Mouse (Mus musculus) urinary bladder, postnatal 25 days (tissue): Measurements from ENCODE around the gene Gbx2.
A peak's percentile ranks its signal among the peaks of the same experiment; 100 is the strongest.

ENCODE experiments used
- DNase-seq: peaks from one replicate; pipeline ENCODE4 v3.0.0; 2022; ENCODE audit warnings: low spot score

Gene Gbx2

GRCm38 (mm10) chr1:89931120-89931519 lies at the start of gene Gbx2:
Gene Gbx2, minus strand, starts transcription at chr1:89931179.
- no peak for DNase-seq

DNA sequence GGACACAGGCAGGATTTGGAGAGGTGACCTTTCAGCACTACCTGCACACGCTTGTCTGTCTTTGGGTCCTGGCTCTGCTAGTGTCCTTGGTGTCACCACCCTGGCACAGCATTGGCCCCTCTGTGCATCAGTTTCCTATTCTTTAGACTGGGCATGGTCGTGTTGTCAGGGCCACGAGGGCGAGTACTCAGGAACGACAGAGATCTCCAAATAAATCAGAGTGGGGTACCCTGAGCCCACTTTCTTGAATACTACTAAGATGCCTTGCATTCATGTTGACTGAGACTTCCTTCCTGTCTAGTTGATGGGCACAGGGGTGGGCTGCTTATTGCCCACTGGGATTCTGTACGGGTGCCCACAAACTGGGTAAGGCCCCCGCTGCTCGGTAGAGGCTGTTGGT lies 46.3 kb upstream of the Gbx2 start:
- DNase-seq = no peak

DNA sequence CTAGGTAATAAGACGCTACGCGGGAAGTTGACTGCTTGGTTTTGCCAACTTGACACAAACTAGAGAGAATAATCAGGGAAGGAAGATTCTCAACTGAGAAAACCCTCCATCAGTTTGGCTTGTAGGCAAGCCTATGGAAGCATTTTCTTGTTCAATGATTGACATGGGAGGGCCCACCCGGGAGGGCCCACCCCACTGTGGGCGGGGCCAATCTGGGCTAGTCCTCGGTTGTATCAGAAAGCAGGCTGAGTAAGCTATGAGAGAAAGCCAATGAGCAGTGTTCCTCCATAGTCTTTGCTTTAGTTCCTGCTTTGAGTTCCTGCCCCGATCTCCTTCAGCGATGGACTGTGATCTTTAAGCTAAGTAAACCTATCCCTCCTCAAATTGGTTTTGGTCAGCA lies 45.4 kb upstream of the Gbx2 start:
- no peak for DNase-seq

GRCm38 (mm10) chr1:89974541-89974940 lies 43.6 kb upstream of the Gbx2 start:
- no peak for DNase-seq

GRCm38 (mm10) chr1:89971848-89972247 lies 40.9 kb upstream of the Gbx2 start:
- DNase-seq = no peak

- DNase-seq = no peak
Observed at GRCm38 (mm10) chr1:89969714-89970110, 38.7 kb upstream of the Gbx2 start.

DNA sequence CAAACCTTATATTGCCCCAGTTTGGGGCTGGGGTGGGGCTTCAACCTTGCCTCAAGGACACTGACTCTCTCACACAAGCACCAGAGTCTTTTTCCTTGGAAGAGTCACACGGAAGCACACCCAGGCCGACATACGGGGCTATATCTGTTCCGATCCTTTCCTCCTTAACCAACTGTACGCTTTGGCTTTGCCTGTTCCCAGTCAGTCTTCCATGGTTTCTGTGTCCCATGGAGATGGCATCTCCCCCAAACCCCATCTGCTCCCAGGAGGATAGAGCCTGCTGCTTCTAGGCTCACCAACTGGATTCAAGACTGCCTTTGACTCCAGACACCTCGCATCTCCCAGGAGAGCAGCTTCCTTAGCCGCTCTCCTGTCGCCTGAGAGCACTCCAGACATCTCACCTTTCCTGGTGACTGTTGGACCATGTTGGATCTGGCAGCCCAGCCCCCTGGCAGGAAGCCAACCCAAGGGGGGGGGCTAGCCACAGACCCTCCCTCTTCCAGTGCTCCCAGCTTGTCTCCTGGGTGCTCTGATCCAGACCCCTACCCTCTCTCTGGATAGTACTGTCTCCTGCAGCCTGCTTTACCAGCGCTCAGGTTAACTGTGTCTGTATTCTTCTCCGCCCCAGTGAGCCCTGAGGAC lies 38.2 kb upstream of the Gbx2 start:
- no peak for DNase-seq

- DNase-seq = peak; percentile 10
Observed at GRCm38 (mm10) chr1:89968111-89968851, 37.3 kb upstream of the Gbx2 start.

DNA sequence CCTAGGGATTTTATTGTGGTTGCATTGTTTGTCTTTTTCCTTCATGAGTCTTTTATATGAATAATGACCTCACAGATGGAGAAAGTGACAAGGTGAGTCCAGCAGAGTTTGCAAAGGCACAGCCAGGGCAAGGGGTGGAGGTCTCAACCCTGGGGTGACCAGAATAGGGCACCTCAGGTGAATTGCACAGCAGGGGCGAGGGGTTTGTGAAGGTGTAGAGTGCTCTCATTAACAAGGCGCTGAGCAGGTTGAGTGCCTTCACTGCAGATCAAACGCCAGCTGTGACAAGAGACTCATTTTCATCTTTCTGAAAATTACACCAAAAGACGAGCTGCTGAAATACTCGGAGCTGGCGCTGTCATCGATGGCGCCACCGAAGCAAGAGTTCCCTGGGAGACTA lies 36.6 kb upstream of the Gbx2 start:
- no peak for DNase-seq

GRCm38 (mm10) chr1:89964426-89964825 lies 33.4 kb upstream of the Gbx2 start:
- no peak for DNase-seq

GRCm38 (mm10) chr1:89963296-89963695 lies 32.3 kb upstream of the Gbx2 start:
- DNase-seq = no peak

- no peak for DNase-seq
Observed at GRCm38 (mm10) chr1:89962092-89962491, 31.1 kb upstream of the Gbx2 start.

DNA sequence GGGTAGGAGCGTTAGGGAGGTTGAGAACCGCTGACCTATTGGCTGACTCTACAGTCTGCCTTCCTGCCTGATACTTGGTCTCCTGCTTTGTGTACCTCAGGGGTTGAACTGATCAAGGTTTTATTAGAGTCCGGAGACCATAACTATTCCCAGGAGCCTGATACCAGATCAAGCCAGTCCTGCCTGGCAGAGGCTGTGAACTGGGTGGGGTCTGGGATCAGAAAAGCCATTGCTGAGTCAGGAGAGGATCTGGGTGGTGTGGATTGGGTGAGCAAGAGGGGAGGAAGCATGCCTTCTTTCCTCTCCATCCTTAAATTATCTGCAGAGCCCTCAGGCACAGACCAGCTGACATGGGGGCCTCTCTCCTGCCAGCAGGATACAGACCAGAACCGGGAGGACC lies 28.4 kb upstream of the Gbx2 start:
- DNase-seq = no peak

- peak; percentile 76 for DNase-seq
Observed at GRCm38 (mm10) chr1:89943202-89943601, 12.2 kb upstream of the Gbx2 start.

DNA sequence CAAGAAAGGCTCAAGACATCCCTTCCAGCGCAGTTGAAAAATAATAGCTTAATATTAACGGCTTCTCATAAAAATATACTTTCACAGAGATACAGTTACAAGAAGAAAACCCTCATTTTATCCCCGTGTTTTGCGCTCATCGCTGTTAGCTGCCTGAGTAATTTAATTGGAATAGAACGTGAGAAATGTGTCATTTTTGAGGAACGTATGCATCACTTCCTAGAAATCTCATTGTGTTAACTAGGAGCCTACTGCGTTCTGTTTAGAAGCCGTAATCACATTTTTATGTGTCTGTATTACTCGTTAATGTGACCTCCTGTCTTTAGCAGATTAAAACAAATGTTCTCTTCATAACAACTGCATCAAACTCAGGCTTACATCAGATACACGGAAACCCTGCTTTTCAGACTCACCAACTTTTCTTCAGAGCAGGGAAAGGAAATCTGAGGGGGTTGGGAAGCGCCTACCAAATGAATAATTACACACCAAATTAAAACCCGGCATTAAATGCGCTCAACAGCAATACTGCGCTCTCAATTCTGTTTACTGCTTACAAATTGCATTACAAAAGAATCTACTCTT lies 11.5 kb upstream of the Gbx2 start:
- no peak for DNase-seq

- DNase-seq = no peak
Observed at GRCm38 (mm10) chr1:89941701-89942381, 10.9 kb upstream of the Gbx2 start.

GRCm38 (mm10) chr1:89940961-89941524 lies 10.1 kb upstream of the Gbx2 start:
- DNase-seq = no peak

GRCm38 (mm10) chr1:89939981-89940726 lies 9.2 kb upstream of the Gbx2 start:
- peak; percentile 68 for DNase-seq

GRCm38 (mm10) chr1:89939596-89939960 lies 8.6 kb upstream of the Gbx2 start:
- DNase-seq = no peak

GRCm38 (mm10) chr1:89938884-89939595 lies 8.1 kb upstream of the Gbx2 start:
- DNase-seq = no peak
